Mouse (Mus musculus) liver, postnatal 0 days (tissue): Measurements from ENCODE around the gene Kdf1.

Source experiments
- CTCF ChIP-seq: sonication (generic); IDR thresholded peaks from 2 replicates; pipeline ENCODE4 v1.5.1; 2016; ENCODE audit warnings: antibody characterized with exemption, low read depth
- EP300 ChIP-seq: IDR thresholded peaks from 2 replicates; pipeline ENCODE4 v1.6.1; 2016; ENCODE audit warnings: antibody characterized with exemption, low read depth, mild to moderate bottlenecking

DNA sequence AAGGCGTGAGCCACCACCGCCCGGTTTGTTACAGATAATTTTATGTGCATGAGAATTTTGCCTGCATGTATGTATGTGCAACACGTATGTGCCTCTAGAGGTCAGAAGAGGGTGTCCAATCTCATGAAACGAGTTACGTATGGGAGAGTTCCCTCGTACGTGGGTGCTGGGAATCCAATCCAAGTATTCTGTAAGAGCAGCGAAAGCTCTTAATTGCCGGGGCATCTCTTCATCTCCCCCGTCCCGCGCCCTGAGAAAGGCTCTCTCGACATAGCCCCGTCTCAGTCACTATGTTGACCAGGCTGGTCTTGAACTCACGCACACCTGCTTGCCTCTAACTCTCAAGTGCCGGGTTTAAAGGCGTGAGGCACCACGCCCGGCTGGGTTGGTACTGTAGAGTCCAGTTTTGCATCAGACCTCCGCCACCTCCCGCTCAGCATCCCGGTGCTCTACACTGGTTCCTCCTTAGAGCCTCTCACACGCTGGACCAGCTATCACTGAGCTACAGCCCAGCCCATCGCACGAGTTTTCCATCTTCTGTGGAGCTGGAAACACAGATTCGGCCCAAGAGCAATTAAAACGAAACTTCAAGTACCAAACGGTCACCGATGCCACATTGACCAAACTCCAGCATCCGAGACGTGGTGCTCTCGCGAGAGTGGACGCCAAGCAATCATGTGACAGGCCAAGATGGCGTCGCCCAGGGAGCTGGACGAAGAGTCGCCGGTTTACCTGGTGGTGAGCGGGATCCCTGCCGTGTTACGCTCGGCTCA, 55.5 kb downstream of the Kdf1 start, which contains the start of gene Gpatch3:
- peak; percentile 39 for TF ChIP-seq CTCF
- TF ChIP-seq EP300: peak; percentile 84
